Mouse (Mus musculus): ENCODE results near the gene Pm20d1. TPM values are rescaled to one million over a fixed set of nuclear protein-coding genes. Genes with fewer than 3 reads are reported as not detected.

Gene Pm20d1
- polyA plus RNA-seq, 1 experiment from 2014 or later, result 1.4 TPM

- 92% methylated on average over 10 of the region's 10 CpGs for WGBS
- Histone ChIP-seq H3K27me3 (ENCODE audit: insufficient read depth, poor library complexity, severe bottlenecking) (no peaks in the 10 kb centered on the region), H3K4me1 (replicated peaks) (0 out of 2 replicates have a peak, but pooled peaks cover 9% of the 10 kb centered on the region), H3K9me3 (no peaks in the 10 kb centered on the region), H3K36me3 (peaks cover 93% of the 10 kb centered on the region), H3K27ac (no peak overlapping the region), H3K4me3 (no peak overlapping the region)
- no peak for DNase-seq (ENCODE audit: low spot score)
Measured at GRCm38 (mm10) chr1:131843758-131844157, 46.6 kb downstream of the Pm20d1 start.

- no peak overlapping the region for H3K4me3 ChIP-seq
- peaks cover 83% of the 10 kb centered on the region for H3K36me3 ChIP-seq
- no peak for DNase-seq (ENCODE audit: low spot score)
- no peaks in the 10 kb centered on the region for H3K9me3 ChIP-seq
- 0 out of 2 replicates have a peak, but pooled peaks cover 9% of the 10 kb centered on the region for H3K4me1 ChIP-seq (replicated peaks)
- no peak overlapping the region for H3K27ac ChIP-seq
- 44% methylated on average over 8 of the region's 8 CpGs for WGBS
- no peaks in the 10 kb centered on the region for H3K27me3 ChIP-seq (ENCODE audit: insufficient read depth, poor library complexity, severe bottlenecking)
Measured at GRCm38 (mm10) chr1:131844883-131845282, 47.7 kb downstream of the Pm20d1 start.

GRCm38 (mm10) chr1:131846255-131846654, 49.1 kb downstream of the Pm20d1 start:
- Histone ChIP-seq H3K4me3 (no peak overlapping the region), H3K27me3 (ENCODE audit: insufficient read depth, poor library complexity, severe bottlenecking) (no peaks in the 10 kb centered on the region), H3K4me1 (replicated peaks) (0 out of 2 replicates have a peak, but pooled peaks cover 9% of the 10 kb centered on the region), H3K27ac (no peak overlapping the region), H3K36me3 (peaks cover 70% of the 10 kb centered on the region), H3K9me3 (no peaks in the 10 kb centered on the region)
- 77% methylated on average over 5 of the region's 5 CpGs for WGBS
- DNase-seq (ENCODE audit: low spot score), result no peak

GRCm38 (mm10) chr1:131861811-131862210, 64.6 kb downstream of the Pm20d1 start:
- Histone ChIP-seq H3K9me3 (no peaks in the 10 kb centered on the region), H3K4me3 (no peak overlapping the region), H3K36me3 (no peaks in the 10 kb centered on the region), H3K27ac (no peak overlapping the region), H3K4me1 (replicated peaks) (no peaks in the 10 kb centered on the region), H3K27me3 (ENCODE audit: insufficient read depth, poor library complexity, severe bottlenecking) (no peaks in the 10 kb centered on the region)
- no peak for DNase-seq (ENCODE audit: low spot score)
- 85% methylated on average over 4 of the region's 4 CpGs for WGBS

GRCm38 (mm10) chr1:131865596-131865995, 68.4 kb downstream of the Pm20d1 start:
- peaks cover 13% of the 10 kb centered on the region for H3K27me3 ChIP-seq (ENCODE audit: insufficient read depth, poor library complexity, severe bottlenecking)
- WGBS, result 79% methylated on average over 5 of the region's 5 CpGs
- no peak for DNase-seq (ENCODE audit: low spot score)

GRCm38 (mm10) chr1:131866304-131866999, 69.3 kb downstream of the Pm20d1 start:
- peaks cover 13% of the 10 kb centered on the region for H3K27me3 ChIP-seq (ENCODE audit: insufficient read depth, poor library complexity, severe bottlenecking)
- DNase-seq (ENCODE audit: low spot score), result no peak
- H3K36me3 ChIP-seq, result no peaks in the 10 kb centered on the region
- 79% methylated on average over 6 of the region's 6 CpGs for WGBS
- no peaks in the 10 kb centered on the region for H3K9me3 ChIP-seq
- peaks cover 9% of the 10 kb centered on the region for H3K4me1 ChIP-seq (replicated peaks)
- peak overlapping the region; percentile 57; the same call in 1 of the 2 replicates for H3K4me3 ChIP-seq
- no peak overlapping the region for H3K27ac ChIP-seq

More at GRCm38 (mm10) chr1:131865596-131865995, 68.4 kb downstream of the Pm20d1 start:
- Histone ChIP-seq H3K4me3 (no peak overlapping the region), H3K36me3 (no peaks in the 10 kb centered on the region), H3K4me1 (replicated peaks) (peaks cover 9% of the 10 kb centered on the region), H3K9me3 (no peaks in the 10 kb centered on the region), H3K27ac (no peak overlapping the region)

- peak within 1 kb of the TSS; percentile 56 for H3K27ac ChIP-seq
- H3K4me1 ChIP-seq (replicated peaks), result peaks cover 9% of the 10 kb centered on the region
- H3K9me3 ChIP-seq, result no peaks in the 10 kb centered on the region
- H3K27me3 ChIP-seq (ENCODE audit: insufficient read depth, poor library complexity, severe bottlenecking), result peaks cover 13% of the 10 kb centered on the region
- H3K4me3 ChIP-seq, result peak within 1 kb of the TSS; percentile 57
- 1% methylated on average over 46 of the region's 46 CpGs for WGBS
- DNase-seq (ENCODE audit: low spot score), result peak; percentile 89
- no peaks in the 10 kb centered on the region for H3K36me3 ChIP-seq
Measured at GRCm38 (mm10) chr1:131867093-131867945, 70.1 kb downstream of the Pm20d1 start, which contains the start of gene Rab29. TSS of gene Rab29 (plus strand) at chr1:131867224.

- Histone ChIP-seq H3K27me3 (ENCODE audit: insufficient read depth, poor library complexity, severe bottlenecking) (peaks cover 13% of the 10 kb centered on the region), H3K36me3 (no peaks in the 10 kb centered on the region), H3K9me3 (no peaks in the 10 kb centered on the region), H3K4me1 (replicated peaks) (peaks cover 9% of the 10 kb centered on the region), H3K27ac (peak overlapping the region; percentile 56), H3K4me3 (peak overlapping the region; percentile 57)
- 28% methylated on average over 10 of the region's 10 CpGs for WGBS
- no peak for DNase-seq (ENCODE audit: low spot score)
Measured at GRCm38 (mm10) chr1:131867946-131868290, 70.7 kb downstream of the Pm20d1 start.

- Histone ChIP-seq H3K27me3 (ENCODE audit: insufficient read depth, poor library complexity, severe bottlenecking) (peaks cover 13% of the 10 kb centered on the region), H3K9me3 (no peaks in the 10 kb centered on the region), H3K27ac (no peak overlapping the region), H3K4me3 (no peak overlapping the region), H3K36me3 (no peaks in the 10 kb centered on the region), H3K4me1 (replicated peaks) (peaks cover 9% of the 10 kb centered on the region)
- no peak for DNase-seq (ENCODE audit: low spot score)
- 95% methylated on average over 2 of the region's 2 CpGs for WGBS
Measured at GRCm38 (mm10) chr1:131869561-131869960, 72.4 kb downstream of the Pm20d1 start.

Other genes with a start within 250 kb of the Pm20d1 start
- gene Avpr1b, start 198.1 kb upstream of the Pm20d1 start, polyA plus RNA-seq (2016; fragmentation: Nextera tagmentation; extraction: Ambion mirVana), result not detected in 2 replicates
- 0.21 TPM in 1 of 2 replicates, not detected in the other for gene Ctse, start 159.1 kb upstream of the Pm20d1 start, polyA plus RNA-seq (2016; fragmentation: Nextera tagmentation; extraction: Ambion mirVana)
- 0.68 and 1.1 TPM in 2 replicates for gene Rab7b, start 108.7 kb upstream of the Pm20d1 start, polyA plus RNA-seq (2016; fragmentation: Nextera tagmentation; extraction: Ambion mirVana)
- gene Slc26a9, start 53.4 kb upstream of the Pm20d1 start, polyA plus RNA-seq (2016; fragmentation: Nextera tagmentation; extraction: Ambion mirVana), result 0.05 and 1.4 TPM in 2 replicates
- gene Slc41a1, start 30.1 kb downstream of the Pm20d1 start, polyA plus RNA-seq (2016; fragmentation: Nextera tagmentation; extraction: Ambion mirVana), result 8.9 and 10.7 TPM in 2 replicates
- 9.2 and 10.8 TPM in 2 replicates for gene Rab29, start 69.8 kb downstream of the Pm20d1 start, polyA plus RNA-seq (2016; fragmentation: Nextera tagmentation; extraction: Ambion mirVana)
- 73.2 and 104 TPM in 2 replicates for gene Nucks1, start 113.2 kb downstream of the Pm20d1 start, polyA plus RNA-seq (2016; fragmentation: Nextera tagmentation; extraction: Ambion mirVana)
- 10.9 and 19.2 TPM in 2 replicates for gene Slc45a3, start 165.6 kb downstream of the Pm20d1 start, polyA plus RNA-seq (2016; fragmentation: Nextera tagmentation; extraction: Ambion mirVana)
- gene Elk4, start 210.2 kb downstream of the Pm20d1 start, polyA plus RNA-seq (2016; fragmentation: Nextera tagmentation; extraction: Ambion mirVana), result 12.9 and 13.2 TPM in 2 replicates

All from hindbrain, embryonic 10.5 days (tissue).